Mouse (Mus musculus) neural tube, embryonic 14.5 days (tissue): Measurements from ENCODE around the gene Csrnp1. TPM values are rescaled to one million over a fixed set of nuclear protein-coding genes. Genes with fewer than 3 reads are reported as not detected.

Experiments
- ATAC-seq: fragments of 200-750 bp; cut with Nextera tagmentation; 2 replicates; pipeline ENCODE4 v1.8.0; 2017; ENCODE audit warnings: low read depth, mild to moderate bottlenecking, moderate TSS enrichment, moderate library complexity
- H3K27ac ChIP-seq: fragments of 300-500 bp; sonication (generic); 2 replicates; pipeline ENCODE4 v1.5.1; 2014; ENCODE audit warnings: low read depth, mild to moderate bottlenecking, control low read depth, low read length, moderate library complexity, mixed read lengths
- H3K27me3 ChIP-seq: fragments of 300-500 bp; sonication (generic); 2 replicates; pipeline ENCODE4 v1.6.1; 2014; ENCODE audit warnings: low read length; ENCODE audit not compliant: control insufficient read depth, insufficient read depth
- H3K36me3 ChIP-seq: fragments of 300-500 bp; sonication (generic); 2 replicates; pipeline ENCODE4 v1.6.1; 2014; ENCODE audit warnings: low read length, mixed read lengths; ENCODE audit not compliant: control insufficient read depth, insufficient read depth
- H3K4me1 ChIP-seq: fragments of 300-500 bp; sonication (generic); 2 replicates; pipeline ENCODE4 v1.6.1; 2014; ENCODE audit warnings: low read length; ENCODE audit not compliant: control insufficient read depth, insufficient read depth
- H3K4me2 ChIP-seq: fragments of 300-500 bp; sonication (generic); 2 replicates; pipeline ENCODE4 v1.6.1; 2014; ENCODE audit warnings: mild to moderate bottlenecking, low read depth, low read length, control low read depth
- H3K4me3 ChIP-seq: fragments of 300-500 bp; sonication (generic); 2 replicates; pipeline ENCODE4 v1.5.1; 2014; ENCODE audit warnings: low read depth, low read length, control low read depth, mixed read lengths
- H3K9ac ChIP-seq: fragments of 300-500 bp; sonication (generic); replicated peaks from 2 replicates; pipeline ENCODE4 v1.6.1; 2014; ENCODE audit warnings: low read depth, mild to moderate bottlenecking, control low read depth, low read length, mixed read lengths
- H3K9me3 ChIP-seq: fragments of 300-500 bp; sonication (generic); 2 replicates; pipeline ENCODE4 v1.6.1; 2016; ENCODE audit warnings: low read length; ENCODE audit not compliant: control insufficient read depth
- WGBS: fragments of 180-500 bp; shearing (Covaris S2); extraction: QIAGEN DNeasy Blood & Tissue Kit; methylation state at CpG from one replicate; pipeline ENCODE4 v1.1.7; 2014; 5-methylcytosine and 5-hydroxymethylcytosine counted together
- polyA plus RNA-seq: library from polyadenylated mRNA; unstranded; fragments of >200 nt; fragmentation: Nextera tagmentation; extraction: Ambion mirVana; gene quantifications from 2 replicates; pipeline ENCODE4 v1.2.1, GENCODE M21; 2014

Csrnp1 gene
- polyA plus RNA-seq, 1 experiment from 2014 or later = 0.20 TPM

- Histone ChIP-seq H3K4me2 (peak overlapping the region; percentile 35), H3K36me3 (no peaks in the 10 kb centered on the region), H3K4me1 (peaks cover 24% of the 10 kb centered on the region), H3K9me3 (no peaks in the 10 kb centered on the region), H3K4me3 (no peak overlapping the region), H3K27me3 (peaks cover 9% of the 10 kb centered on the region), H3K27ac (peak overlapping the region; percentile 66; the same call in 1 of the 2 replicates), H3K9ac (no peak overlapping the region)
- 0 out of 2 replicates have a peak, but pooled peaks have one; percentile 5 for ATAC-seq
- WGBS = 5% methylated on average over 16 of the region's 16 CpGs
Observed at GRCm38 (mm10) chr9:119981183-119982179, 3.0 kb downstream of the Csrnp1 start.

- Histone ChIP-seq H3K4me3 (no peak overlapping the region), H3K27ac (no peak overlapping the region), H3K9ac (no peak overlapping the region), H3K4me2 (no peak overlapping the region; the same call in 1 of the 2 replicates), H3K36me3 (no peaks in the 10 kb centered on the region), H3K27me3 (peaks cover 9% of the 10 kb centered on the region), H3K4me1 (peaks cover 24% of the 10 kb centered on the region), H3K9me3 (no peaks in the 10 kb centered on the region)
- ATAC-seq = no peak
- WGBS = 5% methylated on average over 4 of the region's 4 CpGs
Observed at GRCm38 (mm10) chr9:119980770-119981182, 3.7 kb downstream of the Csrnp1 start.

- no peak for ATAC-seq
- peaks cover 9% of the 10 kb centered on the region for H3K27me3 ChIP-seq
- H3K27ac ChIP-seq = no peak overlapping the region
- no peak overlapping the region for H3K9ac ChIP-seq
- no peaks in the 10 kb centered on the region for H3K9me3 ChIP-seq
- H3K4me3 ChIP-seq = no peak overlapping the region
- H3K4me1 ChIP-seq = peaks cover 24% of the 10 kb centered on the region
- no peak overlapping the region for H3K4me2 ChIP-seq
- 65% methylated on average over 2 of the region's 2 CpGs for WGBS
- H3K36me3 ChIP-seq = no peaks in the 10 kb centered on the region
Observed at GRCm38 (mm10) chr9:119979749-119980148, 4.7 kb downstream of the Csrnp1 start.

- Histone ChIP-seq H3K4me3 (no peak overlapping the region), H3K9me3 (no peaks in the 10 kb centered on the region), H3K4me2 (no peak overlapping the region), H3K27me3 (peaks cover 9% of the 10 kb centered on the region), H3K4me1 (peaks cover 24% of the 10 kb centered on the region), H3K9ac (no peak overlapping the region), H3K36me3 (no peaks in the 10 kb centered on the region), H3K27ac (no peak overlapping the region)
- ATAC-seq = no peak
- WGBS = 85% methylated on average over 6 of the region's 6 CpGs
Observed at GRCm38 (mm10) chr9:119978811-119979441, 5.5 kb downstream of the Csrnp1 start.

GRCm38 (mm10) chr9:119978151-119978810 is 6.2 kb downstream of the Csrnp1 start:
- Histone ChIP-seq H3K36me3 (no peaks in the 10 kb centered on the region), H3K4me2 (no peak overlapping the region), H3K9ac (no peak overlapping the region), H3K27ac (no peak overlapping the region), H3K4me1 (peaks cover 24% of the 10 kb centered on the region), H3K9me3 (no peaks in the 10 kb centered on the region), H3K27me3 (peaks cover 5% of the 10 kb centered on the region), H3K4me3 (no peak overlapping the region)
- 57% methylated on average over 9 of the region's 9 CpGs for WGBS
- no peak for ATAC-seq

GRCm38 (mm10) chr9:119977557-119978060 is 6.8 kb downstream of the Csrnp1 start:
- peaks cover 17% of the 10 kb centered on the region for H3K4me1 ChIP-seq
- WGBS = 40% methylated on average over 4 of the region's 5 CpGs
- no peak for ATAC-seq
- H3K36me3 ChIP-seq = no peaks in the 10 kb centered on the region
- no peaks in the 10 kb centered on the region for H3K27me3 ChIP-seq
- no peaks in the 10 kb centered on the region for H3K9me3 ChIP-seq
- H3K4me2 ChIP-seq = no peak overlapping the region
- H3K9ac ChIP-seq = no peak overlapping the region
- H3K27ac ChIP-seq = no peak overlapping the region
- no peak overlapping the region for H3K4me3 ChIP-seq

- 66% methylated on average over 17 of the region's 17 CpGs for WGBS
- no peak overlapping the region for H3K9ac ChIP-seq
- H3K4me1 ChIP-seq = peaks cover 14% of the 10 kb centered on the region
Observed at GRCm38 (mm10) chr9:119976704-119977556, 7.5 kb downstream of the Csrnp1 start.

GRCm38 (mm10) chr9:119975286-119975685 is 9.2 kb downstream of the Csrnp1 start:
- H3K4me3 ChIP-seq = no peak overlapping the region
- no peak overlapping the region for H3K9ac ChIP-seq
- H3K4me1 ChIP-seq = peaks cover 8% of the 10 kb centered on the region
- ATAC-seq = no peak
- WGBS = 95% methylated on average over 4 of the region's 4 CpGs
- no peaks in the 10 kb centered on the region for H3K9me3 ChIP-seq
- H3K27ac ChIP-seq = no peak overlapping the region
- no peaks in the 10 kb centered on the region for H3K36me3 ChIP-seq
- no peak overlapping the region for H3K4me2 ChIP-seq
- H3K27me3 ChIP-seq = no peaks in the 10 kb centered on the region

More at GRCm38 (mm10) chr9:119976704-119977556, 7.5 kb downstream of the Csrnp1 start:
- no peak overlapping the region for H3K4me3 ChIP-seq
- H3K9me3 ChIP-seq = no peaks in the 10 kb centered on the region
- no peaks in the 10 kb centered on the region for H3K27me3 ChIP-seq
- no peaks in the 10 kb centered on the region for H3K36me3 ChIP-seq
- no peak overlapping the region for H3K4me2 ChIP-seq
- no peak for ATAC-seq
- no peak overlapping the region for H3K27ac ChIP-seq
